Mouse (Mus musculus) cerebellum, adult 2 months (tissue): ENCODE measurements at regions not wholly inside any gene's neighbourhood (a gene's known extent, or its start where the extent isn't known, plus 50 kb on each side); places are given as distances from the start of the nearest gene placed in this dataset.

Experiments
- CTCF ChIP-seq: fragments of 200-500 bp; IDR thresholded peaks from 2 replicates; pipeline ENCODE4 v1.5.1; 2011; ENCODE audit warnings: low read depth, mild to moderate bottlenecking, control low read depth, low read length, moderate library complexity, borderline replicate concordance; ENCODE audit not compliant: insufficient read depth
- POLR2A ChIP-seq: fragments of 200-500 bp; IDR thresholded peaks from 2 replicates; pipeline ENCODE4 v1.6.1; 2011; ENCODE audit warnings: low read length, control low read depth, borderline replicate concordance; ENCODE audit not compliant: insufficient read depth

- TF ChIP-seq CTCF (no peak), POLR2A (no peak)
Observed at GRCm38 (mm10) chr8:126877039-126877365, 68.6 kb downstream of the Tomm20 start.
